Mouse (Mus musculus): ENCODE results near the gene Vax1. TPM values are rescaled to one million over a fixed set of nuclear protein-coding genes. Genes with fewer than 3 reads are reported as not detected.

Gene Vax1
- polyA plus RNA-seq, 1 experiment: not detected

DNA sequence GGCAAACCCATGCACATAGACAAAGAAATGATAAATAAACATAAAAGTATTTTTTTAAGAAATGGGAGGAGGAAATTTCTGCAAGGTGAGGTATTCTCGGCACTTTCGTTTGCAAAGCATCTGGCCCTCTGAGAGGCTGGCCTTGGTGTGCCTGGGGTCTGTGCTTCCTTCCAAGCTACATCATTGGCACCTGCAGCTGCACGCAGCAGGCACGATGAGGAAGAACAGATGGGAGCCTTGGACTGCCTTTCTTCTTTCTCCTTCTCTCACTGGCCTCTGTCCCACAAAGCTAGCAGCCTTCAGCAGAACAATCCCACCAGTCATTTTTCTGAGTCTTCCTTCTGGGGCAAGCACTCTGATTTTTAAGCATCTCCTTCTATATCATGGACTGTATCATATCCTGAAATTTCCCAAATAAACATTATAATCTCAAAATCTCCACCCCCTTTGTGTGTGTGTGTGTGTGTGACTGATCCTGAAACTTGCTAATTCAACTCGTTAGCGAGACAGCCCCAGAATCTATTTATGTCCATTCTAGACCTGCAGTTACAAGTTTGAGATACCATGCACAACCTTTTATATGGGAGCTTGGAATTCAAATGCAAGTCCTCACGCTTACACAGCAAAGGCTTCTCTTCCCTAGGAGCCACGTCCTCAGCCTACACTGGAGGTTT, 41.2 kb downstream of the Vax1 start:
- Histone ChIP-seq H3K4me3 (replicated peaks; ENCODE audit: extremely low read depth, low read depth, low read length) (no peak overlapping the region), H3K4me1 (ENCODE audit: control insufficient read depth, insufficient read depth, low read length) (no peaks in the 10 kb centered on the region)
- no peak for DNase-seq
- no peak for TF ChIP-seq CTCF (IDR thresholded peaks at IDR 0.05; ENCODE audit: insufficient read depth, low read length)
- TF ChIP-seq POLR2A (IDR thresholded peaks at IDR 0.05; ENCODE audit: borderline replicate concordance, extremely low read depth, low read depth, low read length): no peak
- 71% methylated on average over 8 of the region's 8 CpGs for WGBS

DNA sequence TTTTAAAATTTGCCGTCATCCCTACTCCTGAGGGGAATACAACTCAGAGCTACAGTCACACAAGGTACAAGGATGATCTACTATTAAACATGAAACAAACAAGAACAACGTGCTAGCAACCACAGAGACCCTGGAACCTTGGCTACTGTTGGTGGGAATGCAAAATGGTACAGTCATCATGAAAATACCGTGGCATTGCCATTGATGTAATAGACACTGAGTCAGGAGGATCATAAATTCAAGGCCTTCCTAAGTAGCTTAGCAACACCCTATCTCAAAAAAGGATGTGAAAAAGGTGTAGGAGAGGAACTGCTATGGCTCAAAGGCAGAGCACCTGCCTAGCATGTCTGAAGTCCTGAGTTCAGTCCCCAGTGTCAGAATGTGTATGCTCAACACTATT, 42.4 kb downstream of the Vax1 start:
- Histone ChIP-seq H3K4me3 (replicated peaks; ENCODE audit: extremely low read depth, low read depth, low read length) (no peak overlapping the region), H3K4me1 (ENCODE audit: control insufficient read depth, insufficient read depth, low read length) (no peaks in the 10 kb centered on the region)
- 86% methylated on average over 3 of the region's 3 CpGs for WGBS
- no peak for DNase-seq
- TF ChIP-seq CTCF (IDR thresholded peaks at IDR 0.05; ENCODE audit: insufficient read depth, low read length) (no peak), POLR2A (IDR thresholded peaks at IDR 0.05; ENCODE audit: borderline replicate concordance, extremely low read depth, low read depth, low read length) (no peak)

Other genes with a start within 250 kb of the Vax1 start
- 3.1 and 4.6 TPM in 2 replicates for gene Eno4, start 226.6 kb downstream of the Vax1 start, polyA plus RNA-seq (2012; rRNA removed)
- gene Hspa12a, start 226.4 kb downstream of the Vax1 start, polyA plus RNA-seq (2012; rRNA removed): 12.5 and 13.1 TPM in 2 replicates
- gene Shtn1, start 94.0 kb downstream of the Vax1 start, polyA plus RNA-seq (2012; rRNA removed): 3.4 and 6.4 TPM in 2 replicates
- gene Kcnk18, start 49.2 kb upstream of the Vax1 start, polyA plus RNA-seq (2012; rRNA removed): not detected in 2 replicates
- 0.26 and 0.54 TPM in 2 replicates for gene Slc18a2, start 90.8 kb upstream of the Vax1 start, polyA plus RNA-seq (2012; rRNA removed)
- 1,993 and 2,492 TPM in 2 replicates for gene Rps12-ps3, start 152.2 kb upstream of the Vax1 start, polyA plus RNA-seq (2012; rRNA removed)
- gene Pdzd8, start 175.7 kb upstream of the Vax1 start, polyA plus RNA-seq (2012; rRNA removed): 10.0 and 12.3 TPM in 2 replicates

Data from lung, adult 2 months (tissue).